Mouse (Mus musculus): ENCODE measurements around the gene Tgoln1.

The Tgoln1 gene

DNA sequence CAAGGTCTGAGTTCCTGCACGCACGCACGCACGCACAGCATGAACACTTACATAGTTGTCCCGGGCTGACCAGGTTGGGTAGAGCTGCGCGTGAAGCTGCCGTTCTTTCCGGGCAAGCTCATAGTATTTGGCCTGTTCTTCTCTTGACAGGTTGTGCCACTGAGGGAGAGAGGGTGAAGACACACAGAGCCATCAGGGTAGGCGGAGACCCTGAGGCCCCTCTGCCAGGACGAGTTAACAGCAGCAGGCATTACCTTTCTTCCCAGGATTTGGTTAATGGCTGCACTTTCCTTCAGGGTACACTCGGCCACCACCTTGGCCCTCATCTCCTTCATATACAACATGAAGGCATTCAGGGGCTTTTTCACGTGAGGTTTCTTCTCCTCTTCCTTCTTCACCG is 14.2 kb upstream of the Tgoln1 start:
- no peak for ATAC-seq (ENCODE audit: insufficient number of reproducible peaks, low FRiP score, low TSS enrichment)

GRCm38 (mm10) chr6:72630370-72630769 is 13.6 kb upstream of the Tgoln1 start:
- ATAC-seq (ENCODE audit: insufficient number of reproducible peaks, low FRiP score, low TSS enrichment): no peak

- ATAC-seq (ENCODE audit: insufficient number of reproducible peaks, low FRiP score, low TSS enrichment): no peak
These were observed 10.5 kb upstream of the Tgoln1 start for GRCm38 (mm10) chr6:72627276-72627675.

- ATAC-seq (ENCODE audit: insufficient number of reproducible peaks, low FRiP score, low TSS enrichment): no peak
These were observed 9.6 kb upstream of the Tgoln1 start for GRCm38 (mm10) chr6:72626391-72626790.

DNA sequence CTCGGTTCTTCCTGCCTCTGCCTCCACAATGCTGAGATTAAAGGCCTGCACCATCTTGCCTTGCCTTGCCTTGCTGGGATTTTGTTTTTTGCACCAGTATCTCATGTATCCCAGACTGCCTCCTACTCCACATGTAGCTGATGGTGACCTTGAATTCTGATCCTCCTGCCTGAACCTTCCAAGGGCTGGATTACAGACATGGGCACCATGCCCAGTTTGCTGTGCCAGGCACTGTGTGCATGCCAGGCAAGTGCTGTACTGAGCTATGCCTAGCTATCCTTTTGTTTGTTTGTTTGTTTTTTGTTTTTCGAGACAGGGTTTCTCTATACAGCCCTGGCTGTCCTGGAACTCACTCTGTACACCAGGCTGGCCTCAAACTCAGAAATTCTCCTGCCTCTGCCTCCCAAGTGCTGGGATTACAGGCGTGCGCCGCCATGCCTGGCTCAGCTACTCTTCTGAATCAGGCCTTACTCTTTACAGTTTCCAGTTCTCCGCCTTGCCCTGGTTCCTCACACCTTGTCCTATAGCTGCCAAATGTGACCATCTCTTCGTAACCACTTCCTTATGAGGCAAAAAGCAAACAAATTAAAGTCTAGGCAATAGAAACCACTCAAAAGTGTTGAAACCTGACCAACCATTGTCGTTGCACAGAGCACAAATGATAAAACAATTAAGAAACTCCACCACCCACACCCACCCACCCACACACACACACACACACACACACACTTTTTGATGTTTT is 7.0 kb upstream of the Tgoln1 start:
- ATAC-seq (ENCODE audit: insufficient number of reproducible peaks, low FRiP score, low TSS enrichment): no peak

GRCm38 (mm10) chr6:72622917-72623316 is 6.1 kb upstream of the Tgoln1 start:
- ATAC-seq (ENCODE audit: insufficient number of reproducible peaks, low FRiP score, low TSS enrichment): no peak

GRCm38 (mm10) chr6:72620920-72621319 is 4.1 kb upstream of the Tgoln1 start:
- no peak for ATAC-seq (ENCODE audit: insufficient number of reproducible peaks, low FRiP score, low TSS enrichment)

DNA sequence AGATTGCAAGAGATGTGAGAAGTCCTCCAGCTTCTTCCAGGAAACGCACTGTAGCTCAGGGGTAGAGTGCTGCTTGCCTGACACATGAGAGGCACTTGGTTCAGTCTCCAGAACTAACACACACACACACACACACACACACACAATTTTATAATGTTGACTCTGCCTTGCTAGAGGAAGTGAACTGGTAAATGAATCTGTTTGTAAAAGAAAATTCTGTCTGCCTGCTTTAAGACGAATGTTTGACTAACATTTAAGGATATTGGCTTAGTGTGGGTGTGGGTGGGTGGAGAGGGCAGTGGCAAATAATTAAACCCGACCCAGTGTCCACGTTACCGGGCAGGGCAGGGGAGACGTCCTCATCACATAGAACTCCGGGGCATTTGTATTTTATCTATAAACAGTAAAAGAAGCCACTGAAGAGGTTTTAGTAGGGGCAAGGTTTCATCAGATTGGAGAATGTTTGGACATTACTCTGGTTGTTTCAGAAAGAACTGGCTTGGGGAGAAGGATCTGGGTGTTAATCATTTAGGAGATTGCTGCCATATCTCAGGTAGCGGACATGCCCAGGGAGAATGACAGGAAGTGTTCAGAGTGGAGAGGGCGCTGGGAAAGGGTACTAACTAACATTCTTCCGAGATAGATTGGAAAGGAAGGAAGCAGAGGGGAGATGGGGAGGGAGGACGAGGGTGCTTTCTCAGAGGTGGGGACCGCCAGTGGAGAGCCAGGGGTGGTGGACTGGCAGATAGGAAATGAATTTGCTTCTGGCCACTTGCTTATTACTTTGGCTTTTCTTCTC is 3.1 kb upstream of the Tgoln1 start:
- no peak for ATAC-seq (ENCODE audit: insufficient number of reproducible peaks, low FRiP score, low TSS enrichment)

GRCm38 (mm10) chr6:72615561-72616375 is 1.0 kb downstream of the Tgoln1 start:
- ATAC-seq (ENCODE audit: insufficient number of reproducible peaks, low FRiP score, low TSS enrichment): 0 out of 2 replicates have a peak, but pooled peaks have one; percentile 3

DNA sequence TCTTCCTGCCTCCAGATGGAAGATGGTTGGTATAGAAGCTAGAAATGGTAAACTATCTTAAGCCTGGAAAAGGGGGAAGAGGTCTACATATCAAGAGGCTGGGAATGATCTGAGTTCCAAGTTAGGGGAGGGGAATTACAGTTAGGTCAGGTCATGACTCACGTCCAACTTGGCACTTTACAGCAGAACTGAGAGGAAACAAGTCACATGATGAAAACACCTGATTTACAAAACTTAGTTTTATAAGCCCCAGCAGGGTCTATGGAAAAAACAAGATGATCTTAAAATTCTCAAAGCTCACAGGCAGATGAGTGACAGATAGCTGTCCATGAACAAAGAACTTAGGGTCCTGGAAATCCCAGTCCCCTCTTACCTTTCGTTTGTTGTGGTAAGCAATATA is 1.6 kb downstream of the Tgoln1 start:
- ATAC-seq (ENCODE audit: insufficient number of reproducible peaks, low FRiP score, low TSS enrichment): no peak

DNA sequence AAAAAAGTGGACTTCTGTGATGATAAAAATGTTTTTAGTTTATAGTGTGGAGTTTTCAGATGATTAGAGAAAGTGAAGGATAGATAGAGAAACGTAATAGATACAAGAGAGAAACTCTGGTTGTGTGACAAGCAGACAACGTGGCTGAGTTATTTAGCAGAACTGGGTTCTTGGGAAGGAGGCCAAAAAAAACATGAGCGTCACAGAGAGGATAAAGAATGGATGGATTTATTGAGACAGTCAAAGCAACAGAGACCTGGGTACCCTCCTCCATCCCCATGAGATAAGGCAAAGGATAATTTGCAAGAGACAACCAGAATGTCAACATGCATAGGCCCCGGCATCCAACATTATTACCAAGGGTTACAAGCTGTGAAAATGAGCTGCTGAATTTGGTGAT is 6.5 kb downstream of the Tgoln1 start:
- no peak for ATAC-seq (ENCODE audit: insufficient number of reproducible peaks, low FRiP score, low TSS enrichment)

DNA sequence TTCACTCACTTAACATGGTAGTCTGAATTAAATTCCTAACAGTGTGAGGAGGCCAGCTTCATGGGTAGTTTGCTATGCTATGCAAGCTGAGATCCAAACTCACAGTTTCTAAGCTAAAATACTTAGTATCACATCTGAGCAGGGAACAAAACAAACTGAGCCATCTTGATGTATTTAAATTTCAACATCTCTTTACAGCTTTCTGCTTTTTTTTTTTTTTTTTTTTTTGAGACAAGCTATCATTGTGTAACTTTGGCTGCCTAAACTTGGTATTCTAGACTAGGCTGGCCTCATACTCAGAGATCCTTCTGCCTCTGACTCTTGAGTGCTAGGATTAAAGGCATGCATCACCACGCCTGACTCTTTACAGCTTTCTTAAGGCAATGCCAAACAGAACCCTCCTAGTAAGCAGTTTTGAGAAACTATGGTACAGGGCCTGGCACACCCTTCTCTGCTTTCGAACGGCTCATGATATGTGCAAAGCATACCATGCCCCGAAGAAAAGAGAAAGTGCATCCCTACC is 8.1 kb downstream of the Tgoln1 start:
- ATAC-seq (ENCODE audit: insufficient number of reproducible peaks, low FRiP score, low TSS enrichment): no peak

DNA sequence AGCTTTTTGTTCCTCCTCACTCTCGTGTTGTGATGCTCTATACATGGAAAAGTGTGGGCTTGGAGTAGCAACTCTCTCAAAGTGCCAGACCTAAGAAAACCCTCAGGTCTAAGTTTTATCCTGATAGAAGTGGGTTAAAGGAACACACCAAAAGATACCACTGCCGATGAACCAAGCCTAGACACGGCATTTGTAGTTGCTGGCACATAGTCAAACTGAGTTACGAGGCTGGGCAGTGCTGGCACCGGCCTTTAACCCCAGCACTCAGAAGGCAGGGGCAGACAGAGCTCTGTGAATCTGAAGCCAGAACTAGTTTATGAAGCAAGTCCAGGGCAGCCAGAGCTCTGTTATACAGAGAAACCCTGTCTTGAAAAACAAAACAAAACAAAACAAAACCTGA is 9.1 kb downstream of the Tgoln1 start:
- ATAC-seq (ENCODE audit: insufficient number of reproducible peaks, low FRiP score, low TSS enrichment): no peak

GRCm38 (mm10) chr6:72607060-72607459 is 9.7 kb downstream of the Tgoln1 start:
- ATAC-seq (ENCODE audit: insufficient number of reproducible peaks, low FRiP score, low TSS enrichment): no peak

DNA sequence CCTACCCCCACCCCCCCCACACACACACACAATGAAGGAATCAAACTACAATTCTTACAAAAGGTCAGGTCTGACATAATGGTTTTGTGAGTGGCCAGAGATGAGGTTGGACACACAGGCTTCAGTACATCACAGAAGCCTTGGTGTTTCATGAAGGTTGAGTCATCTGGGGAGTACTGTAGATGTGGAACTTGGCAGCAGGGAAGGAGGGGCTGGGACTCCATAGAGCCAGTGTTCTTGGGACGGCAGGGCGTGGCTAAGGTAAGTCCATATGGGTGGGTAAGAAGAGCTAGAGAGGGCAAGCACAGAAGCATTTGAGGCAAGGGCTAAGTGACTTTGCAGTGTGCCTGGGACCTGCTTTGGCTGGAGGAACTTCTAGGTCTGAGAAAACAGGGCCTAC is 12.7 kb downstream of the Tgoln1 start:
- ATAC-seq (ENCODE audit: insufficient number of reproducible peaks, low FRiP score, low TSS enrichment): no peak

DNA sequence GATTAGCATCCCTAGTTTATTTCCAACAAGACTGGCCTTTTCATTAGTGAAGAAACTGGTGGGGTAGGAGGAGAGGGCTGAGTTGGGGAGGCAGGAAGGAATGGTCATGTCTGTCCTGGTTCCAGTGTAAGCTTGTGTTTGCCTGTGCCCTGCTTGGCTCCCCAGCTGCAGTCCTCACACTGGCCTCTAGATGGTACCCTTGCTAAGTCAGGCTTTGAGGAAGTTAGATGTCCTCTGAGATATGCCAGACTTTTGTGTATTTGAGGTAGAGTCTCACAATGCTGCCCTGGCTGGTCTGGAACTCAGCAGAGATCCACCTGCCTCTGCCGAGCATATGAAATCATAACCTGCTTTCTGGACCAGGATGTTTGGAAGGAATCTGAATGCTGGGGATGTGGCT is 15.1 kb downstream of the Tgoln1 start:
- ATAC-seq (ENCODE audit: insufficient number of reproducible peaks, low FRiP score, low TSS enrichment): no peak; the same call in 1 of the 2 replicates

DNA sequence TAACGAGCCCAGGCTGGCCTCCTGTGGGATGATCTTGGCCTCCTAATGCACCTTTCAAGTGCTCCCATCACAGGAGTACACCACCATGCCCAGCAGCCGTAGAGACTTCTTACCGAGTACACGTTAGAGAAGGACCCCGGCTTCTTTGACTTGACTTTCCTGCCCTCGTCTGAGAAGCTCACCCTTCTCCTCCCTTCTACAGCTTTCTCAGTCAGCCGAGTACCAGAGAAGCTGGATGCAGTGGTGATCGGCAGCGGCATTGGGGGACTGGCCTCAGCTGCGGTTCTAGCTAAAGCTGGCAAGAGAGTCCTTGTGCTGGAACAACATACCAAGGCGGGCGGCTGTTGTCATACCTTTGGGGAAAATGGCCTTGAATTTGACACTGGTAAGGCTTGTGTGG is 16.0 kb downstream of the Tgoln1 start:
- no peak for ATAC-seq (ENCODE audit: insufficient number of reproducible peaks, low FRiP score, low TSS enrichment)

- no peak for ATAC-seq (ENCODE audit: insufficient number of reproducible peaks, low FRiP score, low TSS enrichment)
These were observed 16.6 kb downstream of the Tgoln1 start for GRCm38 (mm10) chr6:72600216-72600615.

GRCm38 (mm10) chr6:72598791-72599557 is 17.8 kb downstream of the Tgoln1 start:
- 0 out of 2 replicates have a peak, but pooled peaks have one; percentile 0 for ATAC-seq (ENCODE audit: insufficient number of reproducible peaks, low FRiP score, low TSS enrichment)

Data from cerebellum, adult (tissue).